Mouse (Mus musculus) C2C12 (cell line): ENCODE data around the gene Xrcc1.

Experiments used
- CTCF ChIP-seq: IDR thresholded peaks from one replicate; pipeline ENCODE4 v1.5.1; 2011; ENCODE audit not compliant: control insufficient read depth, insufficient read depth, insufficient read length
- MYOD1 ChIP-seq: IDR thresholded peaks from one replicate; pipeline ENCODE4 v1.6.1; 2011; ENCODE audit warnings: low read depth; ENCODE audit not compliant: control insufficient read depth, insufficient read length
- MYOG ChIP-seq: IDR thresholded peaks from one replicate; pipeline ENCODE4 v1.6.1; 2011; ENCODE audit not compliant: control insufficient read depth, insufficient read length; ENCODE audit errors: extremely low read depth

GRCm38 (mm10) chr7:24528861-24529260 lies 17.2 kb upstream of the Xrcc1 start:
- TF ChIP-seq CTCF (no peak), MYOD1 (no peak), MYOG (no peak)
